Mouse (Mus musculus): ENCODE results near the gene Olfr1234. TPM values are rescaled to one million over a fixed set of nuclear protein-coding genes. Genes with fewer than 3 reads are reported as not detected.

Gene Olfr1234
- total RNA-seq (2017): not detected in 3 replicates

DNA sequence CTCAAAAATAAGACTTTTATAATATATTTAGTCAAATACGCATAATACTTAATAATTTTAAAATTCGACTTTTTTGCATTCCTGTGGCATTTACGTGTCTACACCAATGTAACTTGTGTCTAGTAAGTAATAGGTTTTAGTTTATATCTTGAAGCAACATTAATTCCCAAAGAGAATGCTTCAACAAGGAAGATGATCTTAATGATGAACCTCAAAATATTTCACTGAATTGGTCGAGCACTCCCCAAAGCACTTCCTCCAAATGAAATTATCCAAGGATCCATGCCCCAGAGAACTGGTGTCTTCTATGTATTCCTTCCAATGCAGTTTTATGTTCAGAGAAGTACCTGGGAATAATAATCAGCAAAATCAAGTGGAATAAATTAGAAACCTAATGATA, at the start of gene Olfr1234:
TSS of gene Olfr1234 (minus strand) at position 101 of the 400 bp plus-strand sequence.
- no peak for ATAC-seq (replicated peaks; ENCODE audit: insufficient number of reproducible peaks, low FRiP score, low TSS enrichment, poor library complexity, severe bottlenecking)

DNA sequence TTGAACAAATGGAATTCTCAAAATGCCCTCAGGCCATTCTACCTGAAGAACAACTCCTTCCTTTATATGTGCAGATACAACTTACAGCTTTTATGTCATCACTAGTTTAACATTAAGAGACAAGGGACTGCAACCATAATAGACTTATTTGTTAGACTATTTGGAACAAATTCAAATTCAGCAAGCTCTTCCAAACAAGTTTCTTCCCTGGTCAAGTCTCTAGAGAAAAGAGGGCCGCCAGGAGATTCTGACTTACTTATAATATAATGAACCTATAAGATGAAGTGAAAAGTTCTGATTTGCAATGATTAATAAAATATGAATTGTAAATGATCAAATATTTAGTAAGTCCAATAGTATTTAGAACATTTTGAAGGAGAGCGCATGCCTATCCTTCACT, 44.9 kb upstream of the Olfr1234 start, which contains the start of gene Olfr1238:
TSS of gene Olfr1238 (minus strand) at position 101 of the 400 bp plus-strand sequence.
- no peak for ATAC-seq (replicated peaks; ENCODE audit: insufficient number of reproducible peaks, low FRiP score, low TSS enrichment, poor library complexity, severe bottlenecking)

GRCm38 (mm10) chr2:89400882-89401281, 36.2 kb upstream of the Olfr1234 start:
- ATAC-seq (replicated peaks; ENCODE audit: insufficient number of reproducible peaks, low FRiP score, low TSS enrichment, poor library complexity, severe bottlenecking): no peak

GRCm38 (mm10) chr2:89342298-89342697, 22.4 kb downstream of the Olfr1234 start, which contains the start of gene Olfr1233:
Gene Olfr1233, minus strand, starts transcription at chr2:89342398.
- no peak for ATAC-seq (replicated peaks; ENCODE audit: insufficient number of reproducible peaks, low FRiP score, low TSS enrichment, poor library complexity, severe bottlenecking)

GRCm38 (mm10) chr2:89329575-89329974, 35.1 kb downstream of the Olfr1234 start, which contains the start of gene Olfr1232:
Gene Olfr1232, minus strand, starts transcription at chr2:89329675.
- ATAC-seq (replicated peaks; ENCODE audit: insufficient number of reproducible peaks, low FRiP score, low TSS enrichment, poor library complexity, severe bottlenecking): no peak

Other genes with a start within 250 kb of the Olfr1234 start
- gene Olfr1221, start 247.6 kb downstream of the Olfr1234 start, total RNA-seq (2017): not detected in 3 replicates
- 0.96 TPM in 1 of 3 replicates, not detected in the others for gene Olfr1222, start 231.8 kb downstream of the Olfr1234 start, total RNA-seq (2017)
- gene Olfr1223, start 213.3 kb downstream of the Olfr1234 start, total RNA-seq (2017): not detected in 3 replicates
- gene Olfr1224-ps1, start 200.8 kb downstream of the Olfr1234 start, total RNA-seq (2017): not detected in 3 replicates
- not detected in 3 replicates for gene Olfr1225, start 190.2 kb downstream of the Olfr1234 start, total RNA-seq (2017)
- gene Olfr1226, start 164.8 kb downstream of the Olfr1234 start, total RNA-seq (2017): not detected in 3 replicates
- gene Olfr1228, start 110.8 kb downstream of the Olfr1234 start, total RNA-seq (2017): 1.0 TPM in 1 of 3 replicates, not detected in the others
- not detected in 3 replicates for gene Olfr1229, start 76.9 kb downstream of the Olfr1234 start, total RNA-seq (2017)
- not detected in 3 replicates for gene Olfr1230, start 67.6 kb downstream of the Olfr1234 start, total RNA-seq (2017)
- 1.3 TPM in 1 of 3 replicates, not detected in the others for gene Olfr1231, start 57.8 kb downstream of the Olfr1234 start, total RNA-seq (2017)
- not detected in 3 replicates for gene Olfr1232, start 35.2 kb downstream of the Olfr1234 start, total RNA-seq (2017)
- not detected in 3 replicates for gene Olfr1233, start 22.5 kb downstream of the Olfr1234 start, total RNA-seq (2017)
- not detected in 3 replicates for gene Olfr1238, start 44.8 kb upstream of the Olfr1234 start, total RNA-seq (2017)
- gene Olfr1239, start 55.5 kb upstream of the Olfr1234 start, total RNA-seq (2017): not detected in 3 replicates
- not detected in 3 replicates for gene Olfr1240, start 78.1 kb upstream of the Olfr1234 start, total RNA-seq (2017)
- not detected in 3 replicates for gene Olfr1241, start 122.3 kb upstream of the Olfr1234 start, total RNA-seq (2017)
- gene Olfr1242, start 133.5 kb upstream of the Olfr1234 start, total RNA-seq (2017): not detected in 3 replicates
- not detected in 3 replicates for gene Olfr1243, start 166.6 kb upstream of the Olfr1234 start, total RNA-seq (2017)
- gene Olfr1245, start 213.6 kb upstream of the Olfr1234 start, total RNA-seq (2017): not detected in 3 replicates
- gene Olfr1246, start 228.3 kb upstream of the Olfr1234 start, total RNA-seq (2017): 0.10 TPM in 2 of 3 replicates, not detected in the other
- gene Olfr1247, start 249.3 kb upstream of the Olfr1234 start, total RNA-seq (2017): 0.32 TPM in 1 of 3 replicates, not detected in the others

Measured in monocyte, adult 5-6 weeks (primary cell).